Mouse (Mus musculus) large intestine, adult 2 months (tissue): ENCODE measurements around the gene Myo15b. TPM values are rescaled to one million over a fixed set of nuclear protein-coding genes. Genes with fewer than 3 reads are reported as not detected.

Source experiments
- DNase-seq: peaks from one replicate; pipeline ENCODE4 v3.0.0-alpha.2; 2012; ENCODE audit warnings: low read depth, low spot score
- whole genome bisulfite sequencing: fragments of 180-500 bp; shearing (Covaris S2); methylation state at CpG from one replicate; pipeline ENCODE4 v1.1.7; 2018; 5-methylcytosine and 5-hydroxymethylcytosine counted together
- polyA plus RNA-seq: library from polyadenylated mRNA; depleted of rRNA; stranded (reverse); fragments of >200 nt; gene quantifications from 2 replicates; pipeline ENCODE4 v1.2.3, GENCODE M21; 2012

Gene Myo15b
- polyA plus RNA-seq, 1 experiment, result 696 TPM

- no peak for DNase-seq
- WGBS, result 25% methylated on average over 4 of the region's 4 CpGs
These were observed 40.7 kb downstream of the Myo15b start for GRCm38 (mm10) chr11:115898886-115899285.

GRCm38 (mm10) chr11:115899486-115900266, 41.5 kb downstream of the Myo15b start, which contains the start of gene Smim5:
TSS of gene Smim5 (plus strand) at chr11:115899966.
- DNase-seq, result no peak
- 32% methylated on average over 16 of the region's 16 CpGs for WGBS

- DNase-seq, result no peak
These were observed 42.5 kb downstream of the Myo15b start for GRCm38 (mm10) chr11:115900561-115901337.

GRCm38 (mm10) chr11:115901338-115902161, 43.3 kb downstream of the Myo15b start:
- 81% methylated on average over 9 of the region's 9 CpGs for WGBS
- DNase-seq, result no peak

More at GRCm38 (mm10) chr11:115900561-115901337, 42.5 kb downstream of the Myo15b start:
- 55% methylated on average over 8 of the region's 8 CpGs for WGBS

GRCm38 (mm10) chr11:115902177-115902576, 44.0 kb downstream of the Myo15b start:
- 62% methylated on average over 5 of the region's 5 CpGs for WGBS

GRCm38 (mm10) chr11:115902831-115903230, 44.6 kb downstream of the Myo15b start:
- no peak for DNase-seq
- 23% methylated on average over 1 of the region's 1 CpGs for WGBS

More at GRCm38 (mm10) chr11:115902177-115902576, 44.0 kb downstream of the Myo15b start:
- no peak for DNase-seq

GRCm38 (mm10) chr11:115903384-115904230, 45.4 kb downstream of the Myo15b start:
- DNase-seq, result no peak
- WGBS, result 28% methylated on average over 11 of the region's 11 CpGs

- 41% methylated on average over 8 of the region's 8 CpGs for WGBS
- no peak for DNase-seq
These were observed 46.2 kb downstream of the Myo15b start for GRCm38 (mm10) chr11:115904231-115904955.

GRCm38 (mm10) chr11:115904956-115905790, 47.0 kb downstream of the Myo15b start:
- DNase-seq, result no peak
- WGBS, result 47% methylated on average over 16 of the region's 16 CpGs

GRCm38 (mm10) chr11:115906116-115906515, 47.9 kb downstream of the Myo15b start:
- DNase-seq, result no peak
- 43% methylated on average over 3 of the region's 3 CpGs for WGBS

- WGBS, result 59% methylated on average over 5 of the region's 5 CpGs
- no peak for DNase-seq
These were observed 48.3 kb downstream of the Myo15b start for GRCm38 (mm10) chr11:115906521-115906920.

GRCm38 (mm10) chr11:115911134-115911561, 52.9 kb downstream of the Myo15b start:
- 31% methylated on average over 5 of the region's 5 CpGs for WGBS
- DNase-seq, result peak; percentile 78

GRCm38 (mm10) chr11:115911632-115912376, 53.6 kb downstream of the Myo15b start, which contains the start of gene Smim6:
TSS of gene Smim6 (plus strand) at chr11:115912017.
- peak; percentile 91 for DNase-seq
- 26% methylated on average over 11 of the region's 11 CpGs for WGBS

- no peak for DNase-seq
- 84% methylated on average over 4 of the region's 4 CpGs for WGBS
These were observed 58.4 kb downstream of the Myo15b start for GRCm38 (mm10) chr11:115916579-115916978.

- 88% methylated on average over 5 of the region's 5 CpGs for WGBS
- DNase-seq, result no peak
These were observed 60.4 kb downstream of the Myo15b start for GRCm38 (mm10) chr11:115918637-115919036.

GRCm38 (mm10) chr11:115919073-115919472, 60.9 kb downstream of the Myo15b start:
- DNase-seq, result no peak
- 73% methylated on average over 5 of the region's 5 CpGs for WGBS
